Mouse (Mus musculus) urinary bladder, postnatal 10 days (tissue): ENCODE measurements around the gene Mlph.

Experiments
- DNase-seq: peaks from one replicate; pipeline ENCODE4 v3.0.0; 2022; ENCODE audit warnings: low spot score

Gene Mlph

GRCm38 (mm10) chr1:90909161-90909560 lies 5.7 kb upstream of the Mlph start:
- DNase-seq: no peak

GRCm38 (mm10) chr1:90909631-90910152 lies 5.2 kb upstream of the Mlph start:
- DNase-seq: no peak

- DNase-seq: no peak
Measured at GRCm38 (mm10) chr1:90913231-90913630, 1.7 kb upstream of the Mlph start.

GRCm38 (mm10) chr1:90917509-90917908 lies 2.6 kb downstream of the Mlph start:
- DNase-seq: no peak

- DNase-seq: no peak
Measured at GRCm38 (mm10) chr1:90921687-90922086, 6.8 kb downstream of the Mlph start.

- no peak for DNase-seq
Measured at GRCm38 (mm10) chr1:90926030-90926429, 11.1 kb downstream of the Mlph start.

- DNase-seq: no peak
Measured at GRCm38 (mm10) chr1:90927308-90927707, 12.4 kb downstream of the Mlph start.

GRCm38 (mm10) chr1:90927929-90928574 lies 13.2 kb downstream of the Mlph start:
- no peak for DNase-seq

- DNase-seq: peak; percentile 73
Measured at GRCm38 (mm10) chr1:90928575-90928934, 13.7 kb downstream of the Mlph start.

- DNase-seq: no peak
Measured at GRCm38 (mm10) chr1:90933001-90933400, 18.1 kb downstream of the Mlph start.

- DNase-seq: no peak
Measured at GRCm38 (mm10) chr1:90936990-90937389, 22.1 kb downstream of the Mlph start.

GRCm38 (mm10) chr1:90939980-90940379 lies 25.1 kb downstream of the Mlph start:
- DNase-seq: no peak

- no peak for DNase-seq
Measured at GRCm38 (mm10) chr1:90945171-90945570, 30.3 kb downstream of the Mlph start.

GRCm38 (mm10) chr1:90947252-90947651 lies 32.4 kb downstream of the Mlph start:
- DNase-seq: no peak

GRCm38 (mm10) chr1:90949309-90949708 lies 34.4 kb downstream of the Mlph start:
- no peak for DNase-seq

- DNase-seq: no peak
Measured at GRCm38 (mm10) chr1:90951670-90952069, 36.8 kb downstream of the Mlph start.

GRCm38 (mm10) chr1:90952808-90953207 lies 37.9 kb downstream of the Mlph start, which contains the start of gene Prlh:
TSS of gene Prlh (plus strand) at chr1:90953108.
- no peak for DNase-seq

- no peak for DNase-seq
Measured at GRCm38 (mm10) chr1:90953688-90954087, 38.8 kb downstream of the Mlph start.

GRCm38 (mm10) chr1:90956245-90957096 lies 41.6 kb downstream of the Mlph start:
- DNase-seq: no peak

GRCm38 (mm10) chr1:90962526-90962925 lies 47.6 kb downstream of the Mlph start:
- no peak for DNase-seq

- no peak for DNase-seq
Measured at GRCm38 (mm10) chr1:90962994-90963393, 48.1 kb downstream of the Mlph start.

GRCm38 (mm10) chr1:90967583-90967982 lies 52.7 kb downstream of the Mlph start:
- no peak for DNase-seq

GRCm38 (mm10) chr1:90968649-90969048 lies 53.8 kb downstream of the Mlph start:
- peak; percentile 4 for DNase-seq
